Mouse (Mus musculus) limb, embryonic 14.5 days (tissue): ENCODE results near the gene Eno3. TPM values are rescaled to one million over a fixed set of nuclear protein-coding genes. Genes with fewer than 3 reads are reported as not detected.

Experiments
- ATAC-seq: fragments of 200-750 bp; cut with Nextera tagmentation; 2 replicates; pipeline ENCODE4 v1.8.0; 2017; ENCODE audit warnings: low read depth, moderate number of reproducible peaks, moderate TSS enrichment; ENCODE audit not compliant: low FRiP score
- DNase-seq: peaks from one replicate; pipeline ENCODE4 v3.0.0-alpha.2; 2015; ENCODE audit warnings: low spot score
- H3K27ac ChIP-seq: fragments of 300-500 bp; sonication (generic); replicated peaks from 2 replicates; pipeline ENCODE4 v1.5.1; 2014; ENCODE audit warnings: low read depth, mild to moderate bottlenecking, low read length, moderate library complexity, mixed read lengths
- H3K27me3 ChIP-seq: fragments of 300-500 bp; sonication (generic); 2 replicates; pipeline ENCODE4 v1.6.1; 2014; ENCODE audit warnings: low read length, mixed read lengths; ENCODE audit not compliant: control insufficient read depth, insufficient read depth
- H3K36me3 ChIP-seq: fragments of 300-500 bp; sonication (generic); 2 replicates; pipeline ENCODE4 v1.6.1; 2014; ENCODE audit warnings: mild to moderate bottlenecking, low read length, moderate library complexity, mixed read lengths; ENCODE audit not compliant: control insufficient read depth, insufficient read depth
- H3K4me1 ChIP-seq: fragments of 300-500 bp; sonication (generic); 2 replicates; pipeline ENCODE4 v1.6.1; 2014; ENCODE audit warnings: antibody characterized with exemption, low read length, mixed read lengths; ENCODE audit not compliant: control insufficient read depth, insufficient read depth
- H3K4me2 ChIP-seq: fragments of 300-500 bp; sonication (generic); replicated peaks from 2 replicates; pipeline ENCODE4 v1.6.1; 2014; ENCODE audit warnings: low read depth, mild to moderate bottlenecking, low read length, moderate library complexity; ENCODE audit not compliant: severe bottlenecking
- H3K4me3 ChIP-seq: fragments of 300-500 bp; sonication (generic); replicated peaks from 2 replicates; pipeline ENCODE4 v1.5.1; 2014; ENCODE audit warnings: low read length
- H3K9ac ChIP-seq: fragments of 300-500 bp; sonication (generic); 2 replicates; pipeline ENCODE4 v1.6.1; 2014; ENCODE audit warnings: mild to moderate bottlenecking, low read depth, low read length, moderate library complexity; ENCODE audit not compliant: severe bottlenecking
- H3K9me3 ChIP-seq: fragments of 300-500 bp; sonication (generic); 2 replicates; pipeline ENCODE4 v1.6.1; 2016; ENCODE audit warnings: low read length; ENCODE audit not compliant: control insufficient read depth
- POLR2A ChIP-seq: fragments of 200-500 bp; IDR thresholded peaks from 2 replicates; pipeline ENCODE4 v1.8.0; 2012; ENCODE audit warnings: inconsistent platforms, mild to moderate bottlenecking, moderate library complexity, borderline replicate concordance; ENCODE audit not compliant: insufficient read depth, insufficient read length; ENCODE audit errors: extremely low read depth
- WGBS: fragments of 180-500 bp; shearing (Covaris S2); extraction: QIAGEN DNeasy Blood & Tissue Kit; methylation state at CpG from one replicate; pipeline ENCODE4 v1.1.7; 2014; 5-methylcytosine and 5-hydroxymethylcytosine counted together
- polyA plus RNA-seq, 2 experiments: library from polyadenylated mRNA; depleted of rRNA in 1 of 2; stranded (reverse) in 1 of 2; unstranded in 1 of 2; fragments of >200 nt; fragmentation: Nextera tagmentation in 1 of 2; extraction: Ambion mirVana in 1 of 2; gene quantifications; 2 replicates each; pipeline versions ENCODE4 v1.2.1 to v1.2.3; 2012 to 2014

The Eno3 gene
- polyA plus RNA-seq, 2 experiments, result 84.6 to 89.9 TPM

GRCm38 (mm10) chr11:70625473-70625872 lies 31.5 kb upstream of the Eno3 start:
- Histone ChIP-seq H3K9ac (no peak overlapping the region), H3K4me2 (no peak overlapping the region), H3K9me3 (no peaks in the 10 kb centered on the region), H3K36me3 (no peaks in the 10 kb centered on the region), H3K27ac (no peak overlapping the region), H3K27me3 (no peaks in the 10 kb centered on the region), H3K4me3 (no peak overlapping the region), H3K4me1 (no peaks in the 10 kb centered on the region)
- no peak for DNase-seq
- WGBS, result 50% methylated on average over 4 of the region's 4 CpGs
- ATAC-seq, result no peak
- TF ChIP-seq POLR2A, result no peak

GRCm38 (mm10) chr11:70626877-70627276 lies 30.1 kb upstream of the Eno3 start:
- Histone ChIP-seq H3K9me3 (no peaks in the 10 kb centered on the region), H3K27me3 (no peaks in the 10 kb centered on the region), H3K9ac (no peak overlapping the region), H3K27ac (no peak overlapping the region), H3K4me1 (no peaks in the 10 kb centered on the region), H3K4me3 (no peak overlapping the region), H3K4me2 (no peak overlapping the region), H3K36me3 (no peaks in the 10 kb centered on the region)
- no peak for TF ChIP-seq POLR2A
- ATAC-seq (no peak), DNase-seq (no peak)
- 77% methylated on average over 4 of the region's 4 CpGs for WGBS

- Histone ChIP-seq H3K27me3 (no peaks in the 10 kb centered on the region), H3K4me3 (no peak overlapping the region), H3K4me1 (no peaks in the 10 kb centered on the region), H3K9me3 (no peaks in the 10 kb centered on the region), H3K4me2 (no peak overlapping the region), H3K27ac (no peak overlapping the region), H3K9ac (no peak overlapping the region), H3K36me3 (no peaks in the 10 kb centered on the region)
- ATAC-seq (no peak), DNase-seq (no peak)
- 73% methylated on average over 2 of the region's 2 CpGs for WGBS
- no peak for TF ChIP-seq POLR2A
Measured at GRCm38 (mm10) chr11:70628431-70628830, 28.6 kb upstream of the Eno3 start.

- DNase-seq (no peak), ATAC-seq (no peak)
- Histone ChIP-seq H3K27ac (no peak overlapping the region), H3K4me2 (no peak overlapping the region), H3K4me3 (no peak overlapping the region), H3K36me3 (no peaks in the 10 kb centered on the region), H3K4me1 (no peaks in the 10 kb centered on the region), H3K9me3 (no peaks in the 10 kb centered on the region), H3K9ac (no peak overlapping the region), H3K27me3 (no peaks in the 10 kb centered on the region)
- TF ChIP-seq POLR2A, result no peak
- 51% methylated on average over 5 of the region's 5 CpGs for WGBS
Measured at GRCm38 (mm10) chr11:70629557-70629956, 27.4 kb upstream of the Eno3 start.

GRCm38 (mm10) chr11:70630129-70630528 lies 26.9 kb upstream of the Eno3 start:
- no peaks in the 10 kb centered on the region for H3K27me3 ChIP-seq
- no peak overlapping the region for H3K4me3 ChIP-seq
- no peak overlapping the region for H3K9ac ChIP-seq
- DNase-seq (no peak), ATAC-seq (no peak)
- H3K36me3 ChIP-seq, result no peaks in the 10 kb centered on the region
- TF ChIP-seq POLR2A, result no peak
- no peak overlapping the region for H3K27ac ChIP-seq
- no peaks in the 10 kb centered on the region for H3K9me3 ChIP-seq
- 64% methylated on average over 7 of the region's 7 CpGs for WGBS
- no peaks in the 10 kb centered on the region for H3K4me1 ChIP-seq
- H3K4me2 ChIP-seq, result no peak overlapping the region

GRCm38 (mm10) chr11:70635601-70636000 lies 21.4 kb upstream of the Eno3 start:
- Histone ChIP-seq H3K27ac (no peak overlapping the region), H3K4me1 (no peaks in the 10 kb centered on the region), H3K9me3 (no peaks in the 10 kb centered on the region), H3K36me3 (no peaks in the 10 kb centered on the region), H3K9ac (no peak overlapping the region), H3K4me2 (no peak overlapping the region), H3K27me3 (no peaks in the 10 kb centered on the region), H3K4me3 (no peak overlapping the region)
- WGBS, result 78% methylated on average over 4 of the region's 4 CpGs
- no peak for ATAC-seq
- no peak for TF ChIP-seq POLR2A
- no peak for DNase-seq
